Mouse (Mus musculus) cerebellum, postnatal 25 days (tissue): Measurements from ENCODE around the gene Slc19a1.

ENCODE experiments used
- DNase-seq, 2 experiments: peaks; one replicate each; pipeline ENCODE4 v3.0.0; 2021; ENCODE audit warnings: mixed read lengths in 2 of 2

Slc19a1 gene

DNA sequence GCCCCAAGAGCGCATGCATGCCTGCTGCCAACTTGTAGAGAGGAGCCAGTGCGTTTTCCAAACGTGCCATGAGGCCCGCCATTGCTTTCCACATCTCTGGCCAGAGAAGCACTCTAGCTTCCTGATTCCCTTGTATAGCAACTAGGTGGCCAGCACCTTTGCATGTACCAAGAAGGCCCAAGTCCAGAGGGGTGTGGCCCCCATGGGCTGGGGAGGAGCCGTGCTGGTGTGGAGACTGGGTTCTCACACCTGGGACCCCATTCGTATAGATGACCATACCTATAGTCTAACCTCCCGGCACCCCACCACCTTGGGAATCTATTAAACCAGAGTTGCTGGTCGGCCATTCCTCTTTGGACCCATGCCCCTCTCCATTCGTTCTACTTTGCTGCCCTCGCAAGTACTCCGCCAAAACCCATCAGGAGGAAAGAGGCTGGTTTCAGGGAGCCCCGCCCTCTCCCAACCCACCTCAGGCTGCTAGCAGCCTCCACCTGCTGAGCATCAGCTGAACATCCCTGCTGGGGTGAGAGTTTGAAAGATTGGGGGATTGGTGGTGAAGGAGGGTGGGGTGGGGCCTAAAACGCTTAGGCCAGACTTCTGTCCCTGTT is at the start of gene Slc19a1:
Gene Slc19a1, plus strand, starts transcription at position 474 of the 608 bp plus-strand sequence.
- DNase-seq: peak in 1 of 2 experiments; percentile 17

DNA sequence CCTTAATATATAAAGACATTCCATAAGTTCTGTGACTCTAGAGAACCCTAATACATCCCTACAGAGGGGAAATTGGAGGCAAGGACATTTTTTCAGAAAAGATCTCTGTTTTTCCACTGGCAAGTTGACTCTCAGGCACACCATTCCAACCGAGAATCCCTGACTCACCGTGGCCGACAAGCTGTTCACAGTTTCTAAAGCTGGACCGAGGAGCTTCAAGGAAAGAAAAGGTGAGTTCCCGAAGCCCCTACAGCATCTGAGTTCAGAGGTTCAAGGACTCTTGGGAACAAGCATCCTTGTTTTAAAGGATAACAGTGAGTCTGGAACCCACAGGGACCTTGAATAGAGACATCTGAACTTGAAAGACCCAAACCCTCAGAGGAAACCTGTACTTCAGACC is 43.5 kb upstream of the Slc19a1 start:
- DNase-seq: peak in 1 of 2 experiments; percentile 28

DNA sequence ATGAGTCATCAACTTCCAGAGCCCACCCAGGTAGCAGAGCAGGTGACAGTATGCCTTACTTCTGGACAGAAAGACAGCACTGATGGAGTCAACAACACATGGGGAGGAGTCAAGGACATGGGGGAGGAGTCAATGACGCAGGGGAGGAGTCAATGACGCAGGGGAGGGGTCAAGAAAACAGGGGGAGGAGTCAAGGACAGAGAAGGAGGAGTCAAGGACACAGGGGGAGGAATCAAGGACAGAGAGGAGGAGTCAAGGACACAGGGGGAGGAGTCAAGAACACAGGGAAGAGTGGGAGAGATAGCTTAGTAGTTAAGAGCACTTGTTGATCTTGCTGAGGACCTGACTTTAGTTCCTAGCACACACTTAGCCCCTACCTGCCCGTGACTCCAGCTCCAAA is 39.6 kb upstream of the Slc19a1 start:
- no peak for DNase-seq

DNA sequence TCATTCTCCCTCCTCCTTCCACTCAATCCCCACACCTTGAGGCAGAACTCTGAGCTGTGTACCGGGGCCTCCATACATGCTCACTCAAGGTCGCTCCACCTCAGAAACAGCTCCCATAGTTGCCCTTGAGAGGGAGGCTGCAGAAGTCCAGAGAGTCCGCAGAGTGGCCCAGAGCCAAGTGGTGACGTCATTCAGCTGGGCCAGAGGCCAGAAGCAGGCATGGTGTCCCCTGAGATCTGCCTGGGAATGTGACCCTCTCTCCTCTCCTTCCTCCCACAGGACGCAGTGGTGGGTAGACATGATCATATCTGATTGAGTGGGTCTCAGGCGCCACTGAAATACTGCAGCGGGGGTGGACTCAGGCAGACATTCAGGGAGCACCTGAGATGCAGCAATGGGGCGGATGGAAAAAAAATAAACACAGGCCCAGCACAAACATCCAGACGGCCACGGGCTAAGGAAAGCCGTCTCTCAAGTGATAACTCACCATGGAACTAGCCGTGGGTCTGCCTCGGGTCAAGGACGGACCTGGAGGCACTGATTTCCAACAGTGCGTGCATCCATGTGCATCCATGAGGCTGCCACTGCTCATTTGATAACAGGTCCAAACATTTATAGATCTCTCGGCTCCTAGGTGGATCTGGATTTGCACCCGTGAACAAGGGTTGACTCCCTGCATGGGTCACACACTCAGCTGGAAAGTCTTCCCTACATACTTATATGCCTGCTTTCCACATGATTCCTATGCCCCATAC is 34.1 kb upstream of the Slc19a1 start:
- DNase-seq: peak; percentile 84 to 87

DNA sequence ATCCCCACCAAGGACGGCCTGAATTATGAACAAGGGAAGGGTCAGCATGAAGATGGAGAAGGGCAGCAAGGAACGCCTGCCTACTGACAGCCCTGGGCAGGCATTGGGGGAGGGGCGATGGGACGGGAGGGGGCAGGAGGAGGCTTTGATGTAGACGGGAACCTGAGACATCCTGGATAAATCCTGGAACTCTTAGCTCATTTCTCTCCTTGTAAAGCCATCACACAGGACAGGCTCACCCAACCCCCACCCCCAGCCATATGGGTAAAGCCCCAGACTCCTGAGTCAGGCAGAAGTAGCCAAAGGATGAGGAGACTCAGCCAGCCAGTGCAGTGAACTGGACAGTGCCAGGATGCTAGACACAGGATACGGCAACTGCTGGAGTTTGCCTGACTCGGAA is 27.1 kb upstream of the Slc19a1 start:
- DNase-seq: peak; percentile 14 to 31

DNA sequence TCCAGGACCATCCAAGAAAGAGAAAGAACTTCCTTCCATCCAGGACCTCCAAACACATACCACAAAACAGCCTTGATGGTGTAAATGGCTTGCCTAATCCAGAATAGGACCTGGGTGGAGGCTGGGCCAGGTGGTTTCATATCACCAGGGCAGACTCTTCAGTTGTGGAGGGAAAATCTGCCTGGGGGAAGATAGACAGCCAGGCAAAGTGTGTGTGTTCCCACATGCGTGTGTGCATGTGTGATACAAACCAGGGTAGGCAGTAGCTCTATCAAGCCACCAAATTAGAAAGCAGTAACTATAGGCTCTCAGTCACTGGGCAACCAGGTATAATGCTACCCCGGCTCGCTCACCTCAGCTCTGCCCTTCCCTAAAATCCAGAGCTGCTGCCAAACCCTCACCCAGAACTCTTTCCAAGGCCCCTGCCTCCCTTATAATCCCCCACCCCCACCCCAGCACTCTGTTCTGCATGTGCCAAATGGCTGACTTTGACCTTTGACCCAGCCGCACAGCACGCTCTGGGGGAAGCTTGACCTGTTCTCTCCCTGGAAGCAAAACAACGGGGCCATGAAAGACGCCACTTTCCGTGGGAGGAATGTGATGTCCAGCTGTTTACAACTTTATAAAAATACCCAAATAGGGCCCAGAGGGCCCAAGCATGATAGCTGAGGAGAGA is 24.5 kb upstream of the Slc19a1 start:
- DNase-seq: peak; percentile 12 to 30

DNA sequence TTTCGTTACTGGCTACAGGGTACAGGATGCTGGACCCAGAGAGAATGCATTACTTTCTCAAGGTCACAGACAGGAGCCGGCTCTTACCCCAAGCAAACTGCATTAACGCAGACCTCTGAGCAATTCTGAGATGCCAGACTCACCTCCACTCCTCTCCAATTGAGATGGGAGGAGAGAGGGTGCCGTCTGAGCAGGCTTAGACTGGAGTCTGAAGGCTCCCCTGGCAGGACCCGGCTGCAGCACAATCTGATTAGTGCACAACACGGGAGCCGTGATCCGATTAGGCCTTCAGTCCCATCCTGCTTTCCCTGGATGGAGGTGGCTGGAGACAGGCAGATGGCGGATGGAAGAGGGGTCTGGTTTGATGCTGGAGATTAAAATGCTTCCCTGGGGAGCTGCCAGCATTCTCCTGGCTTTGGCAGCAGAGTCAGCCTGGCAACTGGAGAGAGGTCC is 23.9 kb upstream of the Slc19a1 start:
- DNase-seq: peak; percentile 79 to 83

DNA sequence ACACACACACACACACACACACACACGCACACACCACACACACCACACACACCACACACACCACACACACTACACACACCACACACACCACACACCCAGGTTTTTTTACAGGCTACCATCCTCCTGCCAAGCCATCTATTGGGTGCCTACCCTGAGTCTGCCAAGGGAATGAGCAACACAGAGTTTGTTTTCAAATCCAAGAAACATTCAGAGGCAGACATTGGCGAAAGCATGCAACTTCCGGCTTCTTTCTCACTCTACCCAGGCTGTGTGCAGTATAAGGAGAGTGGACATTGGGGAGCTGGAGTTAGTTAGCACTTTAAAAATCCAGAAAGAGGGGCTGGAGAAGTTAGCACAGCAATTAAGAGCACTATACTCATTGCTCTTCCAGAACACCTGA is 23.3 kb upstream of the Slc19a1 start:
- DNase-seq: peak in 1 of 2 experiments; percentile 43

DNA sequence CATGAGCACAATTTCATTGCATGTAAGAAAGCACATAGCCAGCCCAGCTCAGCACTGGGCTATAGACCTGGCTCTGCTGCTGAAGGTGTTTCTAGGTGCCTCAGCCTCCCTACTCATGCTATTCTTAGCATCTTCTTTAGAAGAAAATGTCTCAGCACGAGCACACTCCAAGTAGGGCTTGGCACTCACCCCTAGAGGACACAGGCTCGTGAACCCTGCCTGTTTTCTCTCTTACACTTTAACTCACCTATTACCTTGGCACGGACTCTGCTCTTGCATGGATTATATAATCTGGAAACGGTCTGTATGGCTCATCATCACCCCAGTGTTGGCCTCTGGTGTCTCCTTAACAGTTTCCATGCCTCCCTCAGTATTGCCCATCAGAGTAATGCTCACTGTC is 20.4 kb upstream of the Slc19a1 start:
- DNase-seq: no peak

DNA sequence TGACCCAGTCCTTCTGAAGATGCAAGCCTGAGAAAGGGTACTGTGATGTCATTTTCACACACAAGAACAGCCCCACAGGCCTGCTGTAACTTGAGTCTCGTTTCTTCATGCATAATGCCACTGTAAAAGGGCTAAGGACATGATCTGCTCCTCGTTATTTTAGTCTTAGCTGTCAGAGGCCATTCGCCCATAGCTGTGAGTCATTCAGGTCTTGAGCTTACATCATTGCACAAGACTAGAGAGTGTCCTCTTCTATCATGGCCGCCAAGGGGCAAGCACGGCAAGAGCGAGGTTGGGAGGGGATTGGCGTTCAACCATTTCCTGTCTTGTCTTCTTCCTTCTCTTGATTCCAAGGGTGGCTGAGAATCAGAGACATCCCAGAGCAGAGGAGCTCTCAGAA is 16.0 kb upstream of the Slc19a1 start:
- DNase-seq: no peak

DNA sequence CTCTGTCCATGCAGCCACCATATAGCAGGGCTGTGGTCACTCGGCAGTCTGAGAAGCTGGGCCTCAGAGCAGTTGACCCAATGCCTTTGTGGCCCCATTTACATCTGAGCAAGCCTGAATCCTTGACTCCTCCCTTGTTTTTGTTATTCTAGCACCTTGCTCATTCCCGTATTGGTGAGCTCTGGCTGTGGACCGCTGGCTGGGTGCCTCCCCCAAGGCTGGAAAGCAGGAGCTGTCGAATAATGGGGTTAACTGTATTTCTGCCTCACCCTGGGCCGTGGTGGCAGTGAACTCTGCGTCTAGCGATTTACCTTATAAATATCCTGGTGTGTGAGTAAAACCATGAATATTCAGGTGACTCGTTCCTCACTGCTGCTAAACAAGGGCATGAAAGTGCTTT is 15.5 kb upstream of the Slc19a1 start:
- DNase-seq: no peak

DNA sequence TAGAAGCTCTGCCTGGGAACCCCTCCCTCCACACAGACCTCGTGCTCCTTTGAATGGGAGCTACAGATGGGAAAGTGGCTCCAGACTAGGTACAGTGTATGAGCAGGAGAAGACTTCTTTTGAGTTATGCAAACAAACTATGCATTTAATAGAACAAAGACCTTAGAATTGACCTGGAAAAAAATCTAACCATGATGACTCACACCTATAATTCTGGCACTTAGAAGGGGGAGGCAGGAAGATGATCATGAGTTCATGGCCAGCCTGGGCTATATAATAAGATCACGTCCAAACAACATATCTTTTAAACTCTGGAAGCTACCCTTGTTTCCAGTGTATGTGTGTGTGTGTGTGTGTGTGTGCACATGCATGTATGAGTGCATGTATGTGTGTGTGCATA is 15.0 kb upstream of the Slc19a1 start:
- DNase-seq: no peak

DNA sequence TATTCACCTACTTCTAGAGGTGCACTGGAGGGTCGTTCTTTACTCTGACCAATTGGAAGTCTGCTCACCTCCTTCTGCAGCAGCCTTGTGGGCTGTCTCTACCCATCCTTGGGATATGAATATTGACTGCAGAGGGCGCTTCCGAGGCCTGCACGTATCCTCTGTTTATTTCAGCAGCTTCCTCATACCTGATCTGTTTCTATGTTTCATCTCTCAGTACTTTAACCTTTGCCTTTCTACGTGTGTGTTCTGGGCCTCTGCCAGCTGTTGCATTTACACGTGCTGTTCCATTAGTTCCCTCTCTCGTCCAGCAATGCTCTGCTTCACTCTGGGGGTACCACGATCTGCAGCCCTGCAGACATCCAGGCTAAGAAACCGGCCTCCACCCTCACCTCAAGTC is 14.4 kb upstream of the Slc19a1 start:
- DNase-seq: no peak

DNA sequence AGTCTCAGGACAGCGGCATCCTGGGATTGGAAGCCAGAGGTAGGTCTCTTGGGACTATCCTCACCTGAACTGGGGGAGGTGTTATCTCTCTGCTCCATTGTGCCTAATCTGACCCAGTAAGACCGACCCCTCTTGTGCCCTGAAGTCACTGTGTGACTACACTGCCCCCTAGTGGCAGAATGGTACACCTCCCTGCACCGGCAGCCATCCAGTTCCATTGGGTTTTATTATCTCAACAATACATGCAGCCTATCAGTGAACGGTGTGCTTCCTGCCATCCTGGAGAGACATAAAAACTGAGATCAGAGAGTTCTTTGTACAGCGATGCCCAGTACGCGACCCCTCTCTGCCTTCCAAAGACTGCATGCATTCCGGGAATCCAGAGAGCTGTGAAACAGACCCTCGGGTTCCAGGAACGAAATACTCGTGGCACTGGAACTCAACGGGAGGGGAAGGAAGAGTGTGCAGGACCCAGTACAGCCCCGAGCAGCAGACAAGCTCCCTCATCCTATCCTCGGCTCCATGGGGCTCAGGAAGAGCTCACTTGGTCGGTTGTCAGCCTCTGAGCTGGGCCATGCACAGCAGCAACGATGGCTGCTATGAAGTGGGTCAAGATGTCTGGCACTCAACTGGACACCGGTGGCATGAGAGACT is 10.5 kb upstream of the Slc19a1 start:
- DNase-seq: peak; percentile 88 to 90

DNA sequence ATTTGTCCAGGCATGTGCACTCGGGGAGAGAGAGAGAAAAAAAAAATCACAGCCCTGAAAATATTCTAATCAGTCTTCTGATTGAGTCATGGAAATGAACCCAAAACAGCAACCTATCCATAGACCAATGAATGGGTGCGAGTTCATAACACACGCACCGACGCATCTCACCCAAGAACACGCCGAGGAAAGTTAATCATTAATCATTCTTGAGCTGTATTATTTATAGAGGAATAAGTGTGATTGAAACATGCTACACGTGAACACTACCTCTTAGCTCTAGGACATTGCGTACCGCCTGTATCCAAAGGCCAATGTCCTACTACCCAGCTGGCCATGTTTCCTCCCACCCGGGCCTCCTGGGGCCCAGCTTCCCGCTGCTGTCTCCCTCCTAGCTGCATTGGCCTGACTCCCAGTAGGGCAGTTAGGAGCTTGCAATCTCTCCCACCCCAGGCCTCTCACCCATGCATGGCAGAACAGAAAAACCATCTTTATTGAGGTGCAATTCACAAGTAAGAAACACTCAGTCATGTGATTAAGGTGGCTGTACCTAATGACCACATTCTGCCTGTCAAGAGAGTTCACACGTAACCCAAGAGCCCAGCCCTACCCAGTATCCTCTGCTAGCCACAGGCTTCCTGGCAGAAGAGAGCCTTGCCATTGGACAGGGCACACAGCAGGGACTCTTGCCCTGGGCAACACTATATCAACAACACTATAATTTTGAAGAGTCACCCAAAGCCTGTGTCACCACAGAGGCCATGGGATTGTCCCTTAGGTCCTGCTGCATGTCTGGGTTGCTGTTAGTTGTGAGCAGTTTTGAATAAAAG is 9.5 kb upstream of the Slc19a1 start:
- DNase-seq: no peak

DNA sequence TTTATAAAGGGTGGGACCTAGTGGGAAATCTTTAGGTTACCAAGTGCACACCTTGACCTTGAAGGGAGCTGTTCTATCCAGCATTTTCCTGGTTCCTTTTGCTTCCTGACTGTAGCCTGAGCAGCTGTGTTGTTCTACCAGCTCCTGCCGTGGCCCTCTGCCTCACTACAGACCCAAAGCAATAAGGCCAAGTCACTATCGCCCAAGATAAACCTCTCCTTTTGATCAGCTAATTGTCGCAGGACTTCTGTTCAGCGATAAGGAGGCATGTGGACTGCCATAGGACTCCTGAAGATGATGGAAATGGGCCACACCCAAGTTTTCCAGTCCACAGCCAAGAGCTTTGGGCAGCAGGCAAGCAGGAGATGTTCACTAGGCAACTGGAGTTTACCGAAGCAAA is 7.8 kb upstream of the Slc19a1 start:
- no peak for DNase-seq

DNA sequence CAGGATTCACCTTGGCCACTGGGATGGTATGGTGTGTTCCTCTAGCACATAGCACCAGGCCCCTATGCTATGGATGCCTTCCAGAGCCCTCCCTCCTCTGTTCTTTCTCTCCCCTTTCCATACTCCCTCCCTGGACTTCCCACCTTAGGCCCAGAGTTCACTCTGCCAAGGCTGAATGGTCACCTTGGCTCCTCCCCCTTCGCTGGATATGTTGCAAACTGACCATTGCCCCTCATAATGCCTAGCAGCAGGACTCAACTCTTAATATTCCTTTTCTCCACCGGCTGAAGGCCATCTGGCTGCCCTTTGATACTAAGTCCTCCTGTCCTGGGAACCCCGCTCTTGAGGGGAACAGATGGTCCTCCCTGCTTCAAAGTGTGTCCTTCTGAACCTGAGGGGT is 5.1 kb upstream of the Slc19a1 start:
- no peak for DNase-seq

DNA sequence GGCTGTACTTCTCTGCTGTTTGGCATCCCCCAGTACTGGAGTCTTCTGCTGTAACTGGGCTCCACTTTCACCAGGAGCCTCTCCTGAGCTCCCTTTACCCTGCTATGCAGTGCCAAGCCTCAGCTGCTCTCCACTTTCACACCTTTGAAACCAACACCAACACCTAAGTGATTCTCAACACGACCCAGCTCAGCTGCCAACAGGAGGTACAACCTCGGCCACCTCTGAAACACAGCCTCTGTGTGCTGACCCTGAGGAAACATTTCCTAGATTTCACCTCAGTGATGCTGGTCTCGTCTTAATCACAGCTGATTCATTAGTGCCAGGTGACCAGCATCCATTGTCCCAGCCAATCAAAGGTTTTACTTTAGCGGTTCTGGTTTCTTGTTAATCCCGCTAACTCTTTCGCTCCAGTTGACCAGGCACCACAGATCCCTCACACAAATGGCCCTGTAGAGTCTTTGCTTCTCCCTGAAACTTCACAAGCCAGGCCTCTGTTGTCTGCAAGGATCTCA is 3.2 kb upstream of the Slc19a1 start:
- no peak for DNase-seq

DNA sequence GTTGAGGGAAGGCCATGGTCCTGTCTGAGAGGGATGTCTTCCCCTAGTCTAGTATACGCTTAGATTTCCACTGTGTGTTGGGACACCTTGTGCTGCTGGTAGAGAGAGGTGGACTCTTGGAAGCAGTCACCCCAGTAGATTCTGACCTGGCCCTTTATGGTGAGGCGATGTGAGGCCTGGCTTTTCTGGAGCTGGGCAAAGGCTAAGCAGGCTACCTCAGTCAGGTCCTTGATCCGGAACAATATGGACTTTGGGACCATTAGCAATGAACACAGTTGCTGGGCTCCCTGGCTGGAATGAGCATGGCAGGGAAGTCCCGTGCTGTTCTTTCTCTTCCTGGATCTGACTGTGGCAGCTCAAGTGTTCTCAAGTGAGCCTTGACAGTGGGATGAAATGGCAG is 2.3 kb upstream of the Slc19a1 start:
- DNase-seq: no peak

DNA sequence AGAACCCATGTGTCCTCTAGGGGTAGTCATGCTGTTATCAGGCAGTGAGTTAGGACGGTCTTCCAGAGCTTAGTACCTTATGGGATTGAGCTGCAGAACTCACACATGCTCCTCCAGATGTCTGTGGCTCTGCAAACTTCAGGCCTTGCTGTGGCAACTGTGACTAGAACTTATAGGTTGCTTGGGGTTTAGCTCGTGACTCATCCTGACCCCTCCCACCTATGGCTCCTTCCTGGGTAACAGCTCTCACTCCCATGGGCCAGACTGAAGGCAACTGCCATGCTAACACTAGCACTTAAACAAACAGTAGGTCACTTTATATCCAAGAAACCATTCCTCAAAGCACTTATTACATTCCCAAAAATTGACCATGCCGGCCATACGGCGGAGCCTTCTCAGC is 1.4 kb upstream of the Slc19a1 start:
- DNase-seq: no peak

DNA sequence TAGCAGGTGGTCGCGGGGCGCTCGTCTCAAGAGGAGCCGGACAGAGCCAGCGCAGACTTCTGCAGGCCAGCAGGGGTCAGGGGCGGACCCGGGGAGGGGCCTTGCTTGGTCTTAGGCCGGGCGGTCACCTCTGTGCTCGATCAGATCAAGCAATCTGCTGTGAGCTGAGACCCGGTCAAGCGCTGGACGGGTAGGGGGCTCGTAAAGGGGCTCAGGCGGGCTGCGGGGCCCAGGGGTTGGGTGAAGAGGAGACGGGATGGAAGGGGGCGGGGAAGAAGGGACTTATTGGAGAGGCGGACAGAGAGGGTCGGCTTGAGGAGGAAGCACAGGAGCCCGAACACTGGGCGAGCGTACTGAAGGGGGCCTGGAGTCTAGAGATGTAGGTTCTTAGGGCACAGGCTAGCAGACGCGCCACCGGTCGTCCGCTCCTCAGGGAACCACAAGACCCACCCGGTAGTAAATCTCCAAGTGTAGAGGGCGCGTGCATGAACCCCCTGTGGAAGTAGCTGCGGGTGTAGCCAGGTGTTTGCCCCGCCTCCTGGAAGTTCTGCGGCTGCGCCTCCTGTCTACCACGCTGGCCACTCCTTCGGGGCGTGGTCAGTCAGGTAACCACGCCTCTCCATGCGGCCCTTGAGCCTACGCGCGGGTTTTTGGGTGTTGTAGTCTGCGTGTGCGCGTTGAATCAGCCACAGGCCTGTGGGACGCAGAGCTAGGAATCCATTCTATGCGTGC is 716 bp downstream of the Slc19a1 start:
- peak; percentile 94 to 98 for DNase-seq
